Mouse (Mus musculus): ENCODE measurements around the gene Ttll9. TPM values are rescaled to one million over a fixed set of nuclear protein-coding genes. Genes with fewer than 3 reads are reported as not detected.

Gene Ttll9
- polyA plus RNA-seq, 1 experiment, result not detected

DNA sequence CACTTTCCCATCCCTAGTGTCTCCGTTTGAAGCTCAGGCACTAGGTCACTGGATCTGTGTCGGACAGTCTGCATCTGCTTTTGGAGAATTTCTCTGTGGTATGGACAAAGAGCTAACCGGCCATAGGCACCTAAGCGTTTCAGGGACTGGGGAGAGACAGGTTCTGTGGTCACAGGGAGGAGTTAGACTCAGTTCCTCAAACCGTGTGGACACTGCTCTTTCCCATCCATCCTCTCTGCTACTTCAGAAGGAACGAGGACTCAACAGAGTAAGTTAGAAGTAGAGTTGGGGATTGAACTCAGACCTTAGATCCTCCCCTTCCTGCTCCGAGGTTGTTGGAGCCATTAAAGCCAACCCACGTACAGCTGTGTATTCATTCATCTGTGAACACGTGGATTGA, 89.3 kb downstream of the Ttll9 start:
- Histone ChIP-seq H3K4me1 (ENCODE audit: control insufficient read depth, insufficient read depth, insufficient read length, low read length) (no peaks in the 10 kb centered on the region), H3K27ac (ENCODE audit: insufficient read depth, low read depth, low read length) (no peak overlapping the region), H3K27me3 (ENCODE audit: control insufficient read depth, insufficient read depth, low read length) (no peaks in the 10 kb centered on the region), H3K36me3 (ENCODE audit: control insufficient read depth, insufficient read depth, low read length) (no peaks in the 10 kb centered on the region), H3K4me3 (ENCODE audit: low read depth, low read length) (no peak overlapping the region)
- 65% methylated on average over 9 of the region's 9 CpGs for whole genome bisulfite sequencing
- TF ChIP-seq CTCF (IDR thresholded peaks at IDR 0.05; ENCODE audit: extremely low read depth, insufficient read length, insufficient replicate concordance, low read depth, low read length) (no peak), POLR2A (IDR thresholded peaks at IDR 0.05; ENCODE audit: low read depth, low read length) (no peak)

DNA sequence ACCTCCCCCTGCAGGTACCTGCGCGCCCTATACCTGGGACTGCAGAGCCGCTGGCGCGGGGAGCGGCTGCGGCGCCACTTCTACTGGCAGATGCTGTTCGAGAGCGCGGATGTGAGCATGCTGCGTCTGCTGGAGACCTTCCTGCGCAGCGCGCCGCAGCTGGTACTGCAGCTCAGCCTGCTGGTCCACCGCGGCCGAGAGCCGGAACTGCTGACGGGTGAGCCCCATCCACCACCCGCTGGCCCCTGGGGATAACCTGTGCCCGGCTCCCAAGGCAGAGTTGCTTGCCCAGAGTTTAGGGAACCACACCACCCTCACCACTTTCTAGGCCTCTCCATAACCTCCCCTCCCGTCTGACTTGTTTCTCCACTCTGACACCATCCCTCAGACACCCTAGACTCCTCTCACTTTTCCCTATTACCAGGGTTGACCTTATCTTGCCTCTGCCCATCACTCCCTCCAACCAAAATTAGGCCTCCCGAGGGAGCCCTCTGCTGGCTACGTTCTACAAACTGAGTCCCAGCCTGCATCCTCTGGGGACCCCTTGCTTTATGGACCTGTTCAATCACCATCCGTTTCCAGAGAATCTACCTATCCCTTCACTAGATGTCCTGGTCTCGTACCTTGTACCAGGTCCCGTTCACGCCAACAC, 90.5 kb downstream of the Ttll9 start:
- WGBS, result 8% methylated on average over 30 of the region's 30 CpGs
- TF ChIP-seq CTCF (IDR thresholded peaks at IDR 0.05; ENCODE audit: extremely low read depth, insufficient read length, insufficient replicate concordance, low read depth, low read length) (no peak), POLR2A (IDR thresholded peaks at IDR 0.05; ENCODE audit: low read depth, low read length) (no peak)
- H3K4me1 ChIP-seq (ENCODE audit: control insufficient read depth, insufficient read depth, insufficient read length, low read length), result no peaks in the 10 kb centered on the region
- no peaks in the 10 kb centered on the region for H3K36me3 ChIP-seq (ENCODE audit: control insufficient read depth, insufficient read depth, low read length)
- no peak overlapping the region for H3K4me3 ChIP-seq (ENCODE audit: low read depth, low read length)
- H3K27ac ChIP-seq (ENCODE audit: insufficient read depth, low read depth, low read length), result no peak overlapping the region
- no peaks in the 10 kb centered on the region for H3K27me3 ChIP-seq (ENCODE audit: control insufficient read depth, insufficient read depth, low read length)

DNA sequence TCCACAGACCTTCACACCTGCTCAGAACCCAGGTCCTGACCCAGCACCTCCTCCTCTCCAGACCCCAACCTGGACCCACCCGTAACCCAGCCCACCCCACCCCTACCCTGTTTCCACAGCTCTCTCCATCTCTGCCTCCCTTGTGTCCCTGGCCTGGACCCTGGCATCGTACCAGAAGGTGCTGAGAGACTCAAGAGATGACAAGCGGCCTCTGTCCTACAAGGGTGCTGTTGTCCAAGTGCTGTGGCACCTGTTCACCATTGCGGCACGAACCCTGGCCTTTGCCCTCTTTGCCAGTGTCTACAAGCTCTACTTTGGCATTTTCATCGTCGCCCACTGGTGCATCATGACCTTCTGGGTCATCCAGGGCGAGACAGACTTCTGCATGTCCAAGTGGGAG, 91.6 kb downstream of the Ttll9 start:
- H3K27ac ChIP-seq (ENCODE audit: insufficient read depth, low read depth, low read length), result no peak overlapping the region
- no peaks in the 10 kb centered on the region for H3K27me3 ChIP-seq (ENCODE audit: control insufficient read depth, insufficient read depth, low read length)
- TF ChIP-seq POLR2A (IDR thresholded peaks at IDR 0.05; ENCODE audit: low read depth, low read length), result no peak
- TF ChIP-seq CTCF (IDR thresholded peaks at IDR 0.05; ENCODE audit: extremely low read depth, insufficient read length, insufficient replicate concordance, low read depth, low read length), result no peak
- H3K36me3 ChIP-seq (ENCODE audit: control insufficient read depth, insufficient read depth, low read length), result no peaks in the 10 kb centered on the region
- H3K4me3 ChIP-seq (ENCODE audit: low read depth, low read length), result no peak overlapping the region
- no peaks in the 10 kb centered on the region for H3K4me1 ChIP-seq (ENCODE audit: control insufficient read depth, insufficient read depth, insufficient read length, low read length)
- 80% methylated on average over 8 of the region's 8 CpGs for WGBS

DNA sequence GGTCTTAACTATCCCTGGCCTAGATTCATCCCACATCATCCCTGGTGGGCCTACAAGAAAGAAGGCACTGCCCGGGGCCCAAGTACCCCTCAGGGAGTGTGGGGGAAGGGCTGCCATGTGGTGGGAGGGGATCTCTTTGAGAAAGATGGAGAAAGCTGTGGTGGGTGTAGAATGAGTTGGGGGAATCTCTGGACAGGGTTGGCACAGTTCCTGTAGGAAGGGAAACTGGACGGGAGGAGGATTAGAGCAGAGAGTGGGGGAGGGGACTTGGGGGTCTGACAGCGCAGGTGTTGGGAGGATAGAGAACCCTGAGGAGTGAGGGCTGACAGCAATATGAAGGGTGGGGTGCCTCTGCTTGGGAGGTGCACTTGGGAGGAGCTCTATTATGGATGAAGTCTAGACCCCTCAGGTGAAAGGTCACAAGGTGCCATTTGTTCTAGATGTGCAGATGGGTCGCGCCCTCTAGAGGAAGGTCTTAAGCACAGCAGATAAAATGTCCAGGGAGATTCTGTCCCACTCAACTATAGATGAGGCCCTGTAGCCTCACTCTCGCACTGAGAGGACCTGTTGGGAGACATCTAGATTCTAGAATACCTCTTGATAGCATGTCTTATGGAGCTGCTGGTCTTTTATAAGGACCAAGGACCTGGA, 93.1 kb downstream of the Ttll9 start:
- no peak overlapping the region for H3K27ac ChIP-seq (ENCODE audit: insufficient read depth, low read depth, low read length)
- 53% methylated on average over 6 of the region's 6 CpGs for WGBS
- peak; percentile 22; the same call in 1 of the 2 replicates for TF ChIP-seq CTCF (IDR thresholded peaks at IDR 0.05; ENCODE audit: extremely low read depth, insufficient read length, insufficient replicate concordance, low read depth, low read length)
- no peak for TF ChIP-seq POLR2A (IDR thresholded peaks at IDR 0.05; ENCODE audit: low read depth, low read length)
- no peaks in the 10 kb centered on the region for H3K36me3 ChIP-seq (ENCODE audit: control insufficient read depth, insufficient read depth, low read length)
- H3K4me1 ChIP-seq (ENCODE audit: control insufficient read depth, insufficient read depth, insufficient read length, low read length), result no peaks in the 10 kb centered on the region
- H3K4me3 ChIP-seq (ENCODE audit: low read depth, low read length), result no peak overlapping the region
- no peaks in the 10 kb centered on the region for H3K27me3 ChIP-seq (ENCODE audit: control insufficient read depth, insufficient read depth, low read length)

Other genes with a start within 250 kb of the Ttll9 start
- 585 and 916 TPM in 2 replicates for gene Id1, start 226.2 kb upstream of the Ttll9 start, polyA plus RNA-seq (2012; rRNA removed)
- gene Cox4i2, start 208.3 kb upstream of the Ttll9 start, polyA plus RNA-seq (2012; rRNA removed), result 0.50 and 1.7 TPM in 2 replicates
- 20.7 and 53.8 TPM in 2 replicates for gene Bcl2l1, start 130.8 kb upstream of the Ttll9 start, polyA plus RNA-seq (2012; rRNA removed)
- gene Tpx2, start 114.5 kb upstream of the Ttll9 start, polyA plus RNA-seq (2012; rRNA removed), result 0.52 and 1.3 TPM in 2 replicates
- not detected in 2 replicates for gene Mylk2, start 51.1 kb upstream of the Ttll9 start, polyA plus RNA-seq (2012; rRNA removed)
- 1.3 and 2.6 TPM in 2 replicates for gene Foxs1, start 29.3 kb upstream of the Ttll9 start, polyA plus RNA-seq (2012; rRNA removed)
- gene Dusp15, start 10.8 kb upstream of the Ttll9 start, polyA plus RNA-seq (2012; rRNA removed), result not detected in 2 replicates
- 11.0 and 18.4 TPM in 2 replicates for gene Pdrg1, start 52.9 kb downstream of the Ttll9 start, polyA plus RNA-seq (2012; rRNA removed)
- gene Xkr7, start 69.4 kb downstream of the Ttll9 start, polyA plus RNA-seq (2012; rRNA removed), result 0.09 and 0.15 TPM in 2 replicates
- gene Ccm2l, start 103.5 kb downstream of the Ttll9 start, polyA plus RNA-seq (2012; rRNA removed), result 6.9 and 9.2 TPM in 2 replicates
- gene Hck, start 146.0 kb downstream of the Ttll9 start, polyA plus RNA-seq (2012; rRNA removed), result 16.8 and 31.9 TPM in 2 replicates
- 18.3 and 27.9 TPM in 2 replicates for gene Tm9sf4, start 198.8 kb downstream of the Ttll9 start, polyA plus RNA-seq (2012; rRNA removed)